Mouse (Mus musculus) bone marrow macrophage, adult 2 months (primary cell): Measurements from ENCODE around the gene Gm28308.

ENCODE experiments used
- CTCF ChIP-seq: IDR thresholded peaks from 2 replicates; pipeline ENCODE4 v1.5.1; 2012; ENCODE audit warnings: low read depth, mild to moderate bottlenecking, low read length, moderate library complexity
- POLR2A ChIP-seq: IDR thresholded peaks from 2 replicates; pipeline ENCODE4 v1.6.1; 2012; ENCODE audit warnings: mild to moderate bottlenecking, low read depth, low read length, borderline replicate concordance

GRCm38 (mm10) chr6:52238155-52238545 lies 25.0 kb upstream of the Gm28308 start:
- TF ChIP-seq CTCF, result no peak
- TF ChIP-seq POLR2A, result no peak
